Mouse (Mus musculus) bone marrow macrophage, adult 2 months (primary cell): ENCODE data around the gene Vmn1r4.

ENCODE experiments used
- CTCF ChIP-seq: IDR thresholded peaks from 2 replicates; pipeline ENCODE4 v1.5.1; 2012; ENCODE audit warnings: low read depth, mild to moderate bottlenecking, low read length, moderate library complexity
- POLR2A ChIP-seq: IDR thresholded peaks from 2 replicates; pipeline ENCODE4 v1.6.1; 2012; ENCODE audit warnings: mild to moderate bottlenecking, low read depth, low read length, borderline replicate concordance

DNA sequence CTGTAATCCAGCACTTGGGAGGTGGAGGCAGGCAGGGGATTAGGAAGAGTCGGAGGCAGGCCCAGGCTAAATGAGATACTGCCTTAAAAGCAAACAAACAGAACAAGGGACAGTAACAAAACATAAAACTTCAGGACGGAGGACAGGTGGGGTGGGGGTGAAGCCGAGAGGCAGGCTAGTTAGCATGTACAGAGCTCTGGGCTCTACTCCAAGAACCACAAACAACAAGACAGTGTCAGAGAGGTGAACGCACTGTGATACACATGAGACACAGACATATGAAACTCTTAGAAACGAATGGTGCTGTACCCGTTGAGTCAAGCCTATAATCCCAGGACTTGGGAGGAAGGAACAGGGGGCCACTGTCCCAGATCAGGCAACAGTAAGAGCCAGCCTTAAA is 20.0 kb upstream of the Vmn1r4 start:
- TF ChIP-seq POLR2A = no peak
- TF ChIP-seq CTCF = no peak
